Mouse (Mus musculus) lung, postnatal 0 days (tissue): Measurements from ENCODE around the gene Atp6ap1.

Source experiments
- CTCF ChIP-seq: IDR thresholded peaks from 2 replicates; pipeline ENCODE4 v1.5.1; 2016; ENCODE audit warnings: antibody characterized with exemption, mild to moderate bottlenecking
- EP300 ChIP-seq: IDR thresholded peaks from 2 replicates; pipeline ENCODE4 v1.6.1; 2016; ENCODE audit warnings: antibody characterized with exemption, mild to moderate bottlenecking, control low read depth

- no peak for TF ChIP-seq CTCF
- no peak for TF ChIP-seq EP300
Observed at GRCm38 (mm10) chrX:74330166-74330930, 33.5 kb downstream of the Atp6ap1 start.
